Mouse (Mus musculus) limb, embryonic 13.5 days (tissue): Measurements from ENCODE around the gene Tnfsf12. TPM values are rescaled to one million over a fixed set of nuclear protein-coding genes. Genes with fewer than 3 reads are reported as not detected.

Experiments
- ATAC-seq: fragments of 200-750 bp; cut with Nextera tagmentation; 2 replicates; pipeline ENCODE4 v1.8.0; 2017; ENCODE audit warnings: low read depth, moderate number of reproducible peaks, moderate TSS enrichment; ENCODE audit not compliant: low FRiP score
- H3K27ac ChIP-seq: fragments of 300-500 bp; sonication (generic); 2 replicates; pipeline ENCODE4 v1.5.1; 2015; ENCODE audit warnings: inconsistent platforms, mild to moderate bottlenecking, moderate library complexity
- H3K27me3 ChIP-seq: fragments of 300-500 bp; sonication (generic); 2 replicates; pipeline ENCODE4 v1.6.1; 2015; ENCODE audit warnings: mild to moderate bottlenecking, inconsistent platforms
- H3K36me3 ChIP-seq: fragments of 300-500 bp; sonication (generic); 2 replicates; pipeline ENCODE4 v1.6.1; 2015; ENCODE audit warnings: inconsistent platforms, mild to moderate bottlenecking, moderate library complexity
- H3K4me1 ChIP-seq: fragments of 300-500 bp; sonication (generic); 2 replicates; pipeline ENCODE4 v1.6.1; 2015; ENCODE audit warnings: inconsistent platforms
- H3K4me2 ChIP-seq: fragments of 300-500 bp; sonication (generic); replicated peaks from 2 replicates; pipeline ENCODE4 v1.6.1; 2015; ENCODE audit warnings: inconsistent platforms, mild to moderate bottlenecking, moderate library complexity
- H3K4me3 ChIP-seq: fragments of 300-500 bp; sonication (generic); 2 replicates; pipeline ENCODE4 v1.5.1; 2015; ENCODE audit warnings: moderate library complexity, mild to moderate bottlenecking, inconsistent platforms
- H3K9ac ChIP-seq: fragments of 300-500 bp; sonication (generic); 2 replicates; pipeline ENCODE4 v1.6.1; 2015; ENCODE audit warnings: mild to moderate bottlenecking, inconsistent platforms
- H3K9me3 ChIP-seq: fragments of 300-500 bp; sonication (generic); 2 replicates; pipeline ENCODE4 v1.6.1; 2016; ENCODE audit warnings: inconsistent platforms
- WGBS: fragments of 180-500 bp; shearing (Covaris S2); methylation state at CpG from one replicate; pipeline ENCODE4 v1.1.7; 2015; 5-methylcytosine and 5-hydroxymethylcytosine counted together
- polyA plus RNA-seq: library from polyadenylated mRNA; unstranded; fragments of >200 nt; fragmentation: Nextera tagmentation; extraction: Ambion mirVana; gene quantifications from 2 replicates; pipeline ENCODE4 v1.2.1, GENCODE M21; 2015

The Tnfsf12 gene
- polyA plus RNA-seq, 1 experiment from 2014 or later = 5.9 TPM

DNA sequence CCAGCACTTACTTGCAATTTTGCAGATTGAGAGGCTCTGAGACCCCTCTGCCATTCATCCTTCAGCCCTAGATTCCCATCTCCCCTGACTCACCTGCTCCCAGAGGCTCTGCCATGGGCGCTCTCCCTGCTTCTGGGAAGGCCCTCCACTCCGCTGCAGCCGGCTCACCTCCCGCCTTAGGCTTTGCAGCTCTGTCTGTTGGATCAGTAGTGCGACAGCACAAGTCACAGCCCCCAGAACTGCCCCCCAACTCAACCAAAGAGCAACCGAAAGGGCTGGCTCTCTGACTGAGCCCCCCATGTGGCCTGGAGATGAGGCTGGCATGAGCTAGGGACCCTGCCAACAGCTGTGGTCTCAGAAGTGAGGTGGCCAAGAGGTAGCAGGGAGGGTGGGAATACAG, 10.7 kb downstream of the Tnfsf12 start:
- H3K4me1 ChIP-seq = peaks cover 53% of the 10 kb centered on the region
- peaks cover 6% of the 10 kb centered on the region for H3K36me3 ChIP-seq
- 85% methylated on average over 6 of the region's 6 CpGs for WGBS
- peak overlapping the region; percentile 13; the same call in 1 of the 2 replicates for H3K9ac ChIP-seq
- no peak overlapping the region for H3K4me3 ChIP-seq
- H3K9me3 ChIP-seq = no peaks in the 10 kb centered on the region
- ATAC-seq = no peak
- H3K27me3 ChIP-seq = no peaks in the 10 kb centered on the region
- H3K27ac ChIP-seq = no peak overlapping the region
- no peak overlapping the region for H3K4me2 ChIP-seq

DNA sequence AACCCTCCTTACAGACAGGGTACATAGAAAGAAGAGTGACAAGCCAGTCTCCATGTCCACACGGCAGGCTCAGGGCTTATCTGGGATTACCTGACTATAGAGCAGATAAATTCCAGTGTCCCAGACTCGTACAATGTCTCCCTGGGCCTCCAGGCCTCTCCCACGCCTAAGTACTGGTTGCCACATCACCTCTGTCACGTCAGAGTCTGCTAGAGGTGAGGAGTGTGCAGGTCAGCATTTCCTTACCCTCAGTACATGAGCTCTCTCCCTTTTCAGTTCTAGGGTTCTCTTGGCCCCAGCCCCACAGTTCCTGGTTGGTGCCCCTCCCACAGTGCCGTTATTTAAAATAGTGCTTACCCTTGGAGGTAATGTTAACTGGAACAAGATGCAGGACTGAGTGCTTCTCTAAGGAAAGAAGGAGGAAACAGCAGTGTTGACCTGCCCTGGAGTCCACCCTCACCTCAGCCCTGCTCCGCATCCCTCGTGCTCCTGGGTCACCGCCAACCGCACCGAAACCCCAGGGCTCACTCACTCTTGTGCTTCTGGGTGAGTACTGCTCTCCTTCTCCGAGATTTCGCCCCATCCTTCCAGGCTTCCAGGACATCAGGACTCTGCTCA, 11.4 kb downstream of the Tnfsf12 start:
- Histone ChIP-seq H3K4me3 (no peak overlapping the region), H3K36me3 (peaks cover 12% of the 10 kb centered on the region), H3K27me3 (no peaks in the 10 kb centered on the region), H3K9me3 (no peaks in the 10 kb centered on the region), H3K4me2 (no peak overlapping the region), H3K4me1 (peaks cover 59% of the 10 kb centered on the region), H3K9ac (no peak overlapping the region), H3K27ac (no peak overlapping the region)
- WGBS = 79% methylated on average over 12 of the region's 12 CpGs
- no peak for ATAC-seq

DNA sequence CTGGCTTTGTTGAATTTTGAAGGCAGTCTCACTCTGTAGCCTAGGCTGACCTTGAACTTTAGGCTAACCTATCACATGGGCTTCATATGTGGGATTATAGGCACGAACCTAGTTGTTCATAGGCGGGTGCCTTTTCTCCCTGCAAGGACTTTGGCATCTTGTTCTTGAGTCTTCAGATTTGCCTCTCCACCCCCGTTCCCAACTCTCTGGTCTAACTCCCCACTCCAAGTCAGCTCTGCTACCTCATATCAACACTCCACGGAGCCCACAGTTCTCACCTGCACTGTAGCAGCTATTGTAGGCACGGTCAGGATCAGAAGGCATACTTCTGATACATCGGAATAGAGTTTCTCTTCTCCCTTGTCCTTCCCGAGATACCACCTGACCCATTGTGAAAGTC, 12.1 kb downstream of the Tnfsf12 start:
- H3K4me2 ChIP-seq = peak overlapping the region; percentile 95
- 77% methylated on average over 7 of the region's 7 CpGs for WGBS
- no peak overlapping the region for H3K4me3 ChIP-seq
- H3K27me3 ChIP-seq = no peaks in the 10 kb centered on the region
- peaks cover 18% of the 10 kb centered on the region for H3K36me3 ChIP-seq
- ATAC-seq = no peak
- H3K4me1 ChIP-seq = peaks cover 60% of the 10 kb centered on the region
- H3K9me3 ChIP-seq = no peaks in the 10 kb centered on the region
- H3K9ac ChIP-seq = peak overlapping the region; percentile 9; the same call in 1 of the 2 replicates
- H3K27ac ChIP-seq = peak overlapping the region; percentile 95

DNA sequence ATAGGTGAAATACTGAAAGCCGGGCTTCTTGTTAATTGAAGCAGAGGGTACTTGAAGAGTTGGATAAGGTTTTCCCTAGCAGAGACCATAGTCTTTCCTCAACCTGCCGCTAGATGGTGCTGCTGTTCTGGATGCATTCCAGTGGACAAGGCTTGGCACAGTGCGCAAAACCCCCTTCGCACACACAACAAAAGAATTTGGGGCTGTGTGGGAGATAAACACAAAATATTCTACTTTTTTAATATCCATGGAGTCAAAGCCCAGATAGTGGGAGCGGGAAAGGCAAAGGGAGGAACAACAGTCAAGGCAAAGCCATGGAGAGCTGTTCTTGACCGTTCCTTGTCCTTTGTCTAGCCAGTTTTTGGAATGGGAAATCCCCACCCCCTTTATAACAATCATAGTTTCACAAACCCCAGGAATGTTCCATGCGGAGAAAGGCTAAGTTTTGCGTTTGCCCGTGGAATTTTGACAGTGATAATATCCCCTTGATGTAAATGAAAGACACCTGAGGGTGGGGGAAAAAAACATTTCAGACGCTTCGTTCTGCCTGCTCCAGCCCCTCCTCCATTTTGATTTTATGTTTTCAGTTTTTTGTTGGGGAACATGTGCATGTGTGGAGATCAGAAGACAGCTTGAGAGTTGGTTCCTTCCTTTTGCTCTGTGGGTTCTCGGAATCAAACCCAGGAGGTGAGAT, 12.7 kb downstream of the Tnfsf12 start:
- H3K27me3 ChIP-seq = no peaks in the 10 kb centered on the region
- peaks cover 24% of the 10 kb centered on the region for H3K36me3 ChIP-seq
- peak overlapping the region; percentile 95 for H3K4me2 ChIP-seq
- peak overlapping the region; percentile 95 for H3K27ac ChIP-seq
- peak; percentile 34; the same call in 1 of the 2 replicates for ATAC-seq
- peak overlapping the region; percentile 9 for H3K9ac ChIP-seq
- no peaks in the 10 kb centered on the region for H3K9me3 ChIP-seq
- 14% methylated on average over 12 of the region's 12 CpGs for WGBS
- H3K4me1 ChIP-seq = peaks cover 60% of the 10 kb centered on the region
- H3K4me3 ChIP-seq = peak overlapping the region; percentile 84

DNA sequence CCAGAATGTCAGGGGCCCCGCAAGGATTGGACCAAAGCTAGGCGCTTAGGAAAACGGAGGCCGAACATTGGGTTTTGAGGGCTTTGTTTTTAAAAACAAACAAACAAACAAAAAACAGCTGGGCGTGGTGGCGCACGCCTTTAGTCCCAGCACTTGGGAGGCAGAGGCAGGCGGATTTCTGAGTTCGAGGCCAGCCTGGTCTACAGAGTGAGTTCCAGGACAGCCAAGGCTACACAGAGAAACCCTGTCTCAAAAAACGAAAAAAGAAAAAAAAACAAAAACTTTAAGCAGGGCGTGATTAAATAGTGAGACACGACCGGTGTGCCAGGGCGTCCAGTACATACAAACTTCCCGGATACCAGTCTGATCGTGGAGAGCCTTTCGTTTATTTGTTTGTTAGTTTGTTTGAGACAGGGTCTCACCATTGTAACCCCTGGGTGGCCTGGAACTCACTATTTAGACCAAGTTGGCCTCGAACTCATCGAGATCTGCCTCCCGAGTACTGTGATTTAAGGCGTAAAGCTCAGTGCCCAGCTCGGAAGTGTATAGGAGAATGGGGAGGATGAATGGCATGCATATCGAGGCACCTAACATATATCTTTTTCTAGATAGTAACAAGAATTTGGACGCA, 13.3 kb downstream of the Tnfsf12 start:
- peak overlapping the region; percentile 95 for H3K4me2 ChIP-seq
- H3K36me3 ChIP-seq = peaks cover 31% of the 10 kb centered on the region
- H3K27ac ChIP-seq = peak overlapping the region; percentile 95
- peak overlapping the region; percentile 84 for H3K4me3 ChIP-seq
- 27% methylated on average over 24 of the region's 24 CpGs for WGBS
- peak overlapping the region; percentile 91 for H3K9ac ChIP-seq
- no peaks in the 10 kb centered on the region for H3K9me3 ChIP-seq
- no peak for ATAC-seq
- no peaks in the 10 kb centered on the region for H3K27me3 ChIP-seq
- H3K4me1 ChIP-seq = peaks cover 60% of the 10 kb centered on the region

DNA sequence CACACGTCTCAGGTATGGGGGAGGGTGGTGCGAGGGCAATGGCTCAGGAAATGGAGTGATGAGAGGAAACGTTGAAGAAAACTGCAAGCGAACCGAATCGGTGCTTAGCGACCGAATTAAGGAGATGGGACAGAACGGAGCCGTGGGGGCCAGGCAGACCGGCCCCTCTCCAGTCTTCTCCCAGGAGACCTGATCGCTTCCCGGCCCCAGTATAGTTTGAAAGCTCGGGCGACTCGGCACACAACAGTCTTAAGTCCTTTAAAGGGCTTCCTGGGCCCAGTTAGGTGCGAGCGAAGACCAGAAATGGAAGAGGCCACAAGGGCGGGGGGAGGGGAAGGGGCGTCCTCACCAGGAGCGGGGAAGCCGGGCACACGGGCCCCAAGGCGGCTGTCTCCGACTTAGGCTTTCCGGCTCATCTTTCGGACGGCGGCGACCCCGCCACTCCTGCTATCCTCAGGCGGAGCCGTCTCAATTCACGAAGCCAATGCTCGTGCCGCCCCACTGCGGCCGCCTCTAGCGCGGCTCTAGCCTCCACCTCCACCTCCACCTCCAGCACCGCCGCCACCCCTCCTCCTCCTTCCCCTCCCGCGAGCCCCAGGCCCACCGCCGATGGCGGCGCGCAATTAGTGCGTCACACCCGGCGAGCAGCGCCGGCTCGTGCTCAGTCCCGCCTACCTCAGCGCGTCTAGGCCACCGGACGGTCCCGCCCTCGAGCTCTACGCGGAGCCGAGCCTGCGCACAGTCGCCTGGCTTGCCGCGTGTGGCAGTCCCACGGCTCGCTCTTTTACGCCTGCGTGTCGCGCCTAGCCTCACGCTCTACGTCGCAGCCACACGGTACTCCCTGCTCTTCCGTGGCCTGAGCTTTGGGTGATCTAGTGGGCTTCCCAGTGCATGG, 14.1 kb downstream of the Tnfsf12 start, which contains the start of gene Senp3:
Senp3 (minus strand) TSS at position 771 of the 895 bp plus-strand sequence.
- Histone ChIP-seq H3K36me3 (peaks cover 37% of the 10 kb centered on the region), H3K4me3 (peak within 1 kb of the TSS; percentile 84), H3K9me3 (no peaks in the 10 kb centered on the region), H3K4me2 (peak within 1 kb of the TSS; percentile 95), H3K27me3 (no peaks in the 10 kb centered on the region), H3K4me1 (peaks cover 52% of the 10 kb centered on the region), H3K9ac (peak within 1 kb of the TSS; percentile 91), H3K27ac (peak within 1 kb of the TSS; percentile 95)
- ATAC-seq = peak; percentile 95
- WGBS = under 1% methylated on average over 78 of the region's 80 CpGs

DNA sequence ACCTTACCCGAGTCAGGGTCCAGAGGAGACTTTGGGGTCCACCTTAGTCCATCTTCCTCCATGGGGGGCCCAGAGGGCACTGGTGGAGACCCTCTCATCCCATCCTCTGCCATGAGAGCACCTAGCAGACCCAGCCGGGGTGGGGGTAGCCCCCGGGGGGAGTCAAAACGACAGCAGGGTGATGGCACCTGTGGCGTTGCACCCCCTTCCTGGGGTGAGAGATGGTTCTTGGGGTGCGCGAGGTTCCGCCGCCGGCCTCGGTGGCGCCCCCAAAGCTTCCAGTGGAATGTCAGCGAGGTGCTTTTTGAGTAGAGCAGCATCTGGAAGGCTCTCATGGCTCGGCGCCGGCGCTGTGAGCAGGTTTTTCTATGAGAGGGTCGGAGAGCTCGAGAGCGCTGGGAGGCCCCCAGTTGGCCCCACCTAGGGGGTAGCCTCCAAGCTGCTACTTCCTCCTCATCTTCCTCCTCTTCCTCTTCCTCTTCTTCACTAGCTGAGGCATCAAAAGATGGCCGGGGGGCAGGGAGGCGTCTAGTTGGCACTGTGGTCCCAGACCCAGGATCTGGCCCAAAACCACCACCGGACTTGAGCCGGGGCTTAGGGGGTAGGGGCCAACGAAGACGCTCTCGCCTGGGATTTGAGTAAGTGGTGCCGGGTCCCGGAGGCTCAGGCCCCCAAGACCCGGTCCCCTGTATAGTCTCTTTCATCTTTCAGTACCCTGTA, 15.4 kb downstream of the Tnfsf12 start:
- no peak overlapping the region for H3K27ac ChIP-seq
- peak overlapping the region; percentile 95 for H3K4me2 ChIP-seq
- no peaks in the 10 kb centered on the region for H3K27me3 ChIP-seq
- H3K4me1 ChIP-seq = peaks cover 41% of the 10 kb centered on the region
- peak overlapping the region; percentile 91 for H3K9ac ChIP-seq
- no peaks in the 10 kb centered on the region for H3K9me3 ChIP-seq
- 92% methylated on average over 30 of the region's 30 CpGs for WGBS
- H3K4me3 ChIP-seq = peak overlapping the region; percentile 84
- H3K36me3 ChIP-seq = peaks cover 50% of the 10 kb centered on the region
- ATAC-seq = no peak

DNA sequence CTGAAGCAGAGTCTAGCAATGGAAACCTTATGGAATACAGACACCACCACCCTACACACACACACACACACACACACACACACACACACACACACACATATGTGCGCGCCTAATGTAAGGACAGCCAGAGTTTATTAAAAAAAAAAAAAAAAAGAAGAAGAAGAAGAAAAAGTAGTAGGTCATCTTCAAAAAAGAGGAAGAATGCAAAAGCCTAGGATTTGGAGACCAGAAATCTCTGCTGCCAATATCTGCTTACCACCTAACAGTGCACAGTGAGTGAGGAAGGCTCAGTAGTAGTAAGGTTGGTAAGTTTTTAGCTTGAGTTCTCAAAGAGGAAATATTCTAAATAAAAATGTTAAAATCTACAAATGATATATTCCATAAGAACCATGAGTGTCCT, 16.5 kb downstream of the Tnfsf12 start:
- 100% methylated on average over 2 of the region's 2 CpGs for WGBS
- Histone ChIP-seq H3K4me3 (no peak overlapping the region), H3K9me3 (no peaks in the 10 kb centered on the region), H3K27me3 (no peaks in the 10 kb centered on the region), H3K36me3 (peaks cover 61% of the 10 kb centered on the region), H3K4me1 (peaks cover 35% of the 10 kb centered on the region), H3K4me2 (no peak overlapping the region; the same call in 1 of the 2 replicates), H3K9ac (no peak overlapping the region), H3K27ac (no peak overlapping the region)
- ATAC-seq = no peak

DNA sequence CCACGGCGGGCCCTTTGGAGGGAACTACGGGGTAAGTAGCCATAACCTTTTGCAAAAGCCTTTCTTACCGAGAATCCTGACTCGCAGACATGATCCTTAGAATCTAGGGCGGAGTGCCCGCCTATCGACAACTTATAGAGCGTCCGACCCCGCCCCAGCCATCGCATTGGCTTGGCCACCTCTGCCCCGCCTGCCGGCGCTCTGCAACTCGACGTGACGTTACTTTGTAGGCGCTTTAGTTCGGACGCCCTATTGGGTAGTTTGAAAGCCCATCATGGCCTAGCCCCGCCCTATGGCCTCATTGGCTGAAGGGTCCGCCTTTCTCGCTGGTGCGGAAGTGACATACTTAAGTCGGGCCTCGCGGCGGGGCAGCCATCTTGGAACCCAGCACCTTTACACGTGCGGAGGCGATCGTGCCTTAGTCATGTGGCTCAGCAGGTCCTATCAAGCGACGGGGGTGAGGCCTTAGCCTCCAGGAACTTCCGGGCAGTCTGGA, 23.4 kb downstream of the Tnfsf12 start, which contains the start of gene Eif4a1:
Eif4a1 (minus strand) TSS at position 213 of the 496 bp plus-strand sequence.
- under 1% methylated on average over 36 of the region's 36 CpGs for WGBS
- Histone ChIP-seq H3K36me3 (peaks cover 75% of the 10 kb centered on the region), H3K9me3 (no peaks in the 10 kb centered on the region), H3K4me2 (peak within 1 kb of the TSS; percentile 99), H3K27me3 (no peaks in the 10 kb centered on the region), H3K4me3 (peak within 1 kb of the TSS; percentile 100), H3K4me1 (peaks cover 28% of the 10 kb centered on the region), H3K27ac (peak within 1 kb of the TSS; percentile 97), H3K9ac (peak within 1 kb of the TSS; percentile 100)
- peak; percentile 98 for ATAC-seq

DNA sequence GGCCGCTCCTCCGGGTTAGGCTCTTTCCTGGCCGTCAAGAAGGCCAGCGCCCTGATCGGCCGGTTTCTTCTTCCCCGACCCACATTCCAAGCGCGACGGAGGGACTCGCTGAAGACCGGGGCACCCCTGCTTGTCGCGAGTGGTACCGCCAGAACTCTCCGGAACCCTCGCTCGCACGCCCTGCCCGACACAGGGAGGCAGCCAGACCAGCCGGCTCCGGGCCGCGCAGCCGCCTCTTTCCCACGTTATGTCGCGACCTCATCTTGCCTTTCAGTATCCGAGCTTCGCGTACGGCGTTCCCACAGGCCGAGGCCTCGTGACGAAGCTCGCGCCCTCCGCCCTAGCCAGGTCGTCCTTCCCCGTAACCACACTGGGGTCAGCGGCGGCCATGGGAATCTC, 23.9 kb downstream of the Tnfsf12 start:
- 0 out of 2 replicates have a peak, but pooled peaks have one; percentile 10 for ATAC-seq
- under 1% methylated on average over 43 of the region's 43 CpGs for WGBS
- no peaks in the 10 kb centered on the region for H3K9me3 ChIP-seq

More for the DNA sequence above, 23.9 kb downstream of the Tnfsf12 start:
- no peaks in the 10 kb centered on the region for H3K27me3 ChIP-seq
- H3K36me3 ChIP-seq = peaks cover 75% of the 10 kb centered on the region
- H3K4me3 ChIP-seq = peak overlapping the region; percentile 100
- peaks cover 28% of the 10 kb centered on the region for H3K4me1 ChIP-seq
- peak overlapping the region; percentile 97 for H3K27ac ChIP-seq
- H3K9ac ChIP-seq = peak overlapping the region; percentile 100
- peak overlapping the region; percentile 99 for H3K4me2 ChIP-seq
